Mouse (Mus musculus) layer of hippocampus, postnatal 36 days (tissue): ENCODE data around the gene Ascl3. TPM values are rescaled to one million over a fixed set of nuclear protein-coding genes. Genes with fewer than 3 reads are reported as not detected.

Experiments used
- DNase-seq, 2 experiments: peaks; one replicate each; pipeline ENCODE4 v3.0.0; 2022
- total RNA-seq, 2 experiments: library from RNA; stranded (reverse); gene quantifications; 2 replicates each; pipeline ENCODE4 v1.2.3; 2021

The Ascl3 gene
- total RNA-seq, 2 experiments from 2014 or later = not detected

GRCm38 (mm10) chr7:109708961-109709382, 22.6 kb downstream of the Ascl3 start:
- DNase-seq = no peak

- DNase-seq = no peak
Observed at GRCm38 (mm10) chr7:109707023-109707785, 24.3 kb downstream of the Ascl3 start.

- no peak for DNase-seq
Observed at GRCm38 (mm10) chr7:109704461-109704860, 27.1 kb downstream of the Ascl3 start.

GRCm38 (mm10) chr7:109704016-109704377, 27.5 kb downstream of the Ascl3 start:
- DNase-seq = peak in 1 of 2 experiments; percentile 26

- DNase-seq = peak; percentile 90 to 91
Observed at GRCm38 (mm10) chr7:109703190-109704015, 28.1 kb downstream of the Ascl3 start, which contains the start of the genes St5 and Akip1. Gene St5 (minus strand): TSS chr7:109703605. Gene Akip1 (plus strand): TSS chr7:109703690.

GRCm38 (mm10) chr7:109702721-109703120, 28.8 kb downstream of the Ascl3 start:
- no peak for DNase-seq

- DNase-seq = no peak
Observed at GRCm38 (mm10) chr7:109700213-109700612, 31.3 kb downstream of the Ascl3 start.

- DNase-seq = no peak
Observed at GRCm38 (mm10) chr7:109695339-109695726, 36.2 kb downstream of the Ascl3 start.

- no peak for DNase-seq
Observed at GRCm38 (mm10) chr7:109694576-109695338, 36.8 kb downstream of the Ascl3 start.

GRCm38 (mm10) chr7:109690961-109691360, 40.6 kb downstream of the Ascl3 start:
- no peak for DNase-seq

- DNase-seq = no peak
Observed at GRCm38 (mm10) chr7:109690101-109690500, 41.4 kb downstream of the Ascl3 start.

GRCm38 (mm10) chr7:109686585-109687128, 44.9 kb downstream of the Ascl3 start:
- DNase-seq = no peak

GRCm38 (mm10) chr7:109680879-109681278, 50.6 kb downstream of the Ascl3 start:
- no peak for DNase-seq

GRCm38 (mm10) chr7:109680284-109680683, 51.2 kb downstream of the Ascl3 start:
- no peak for DNase-seq

Other genes with a start within 250 kb of the Ascl3 start
- 1 to 10 TPM; 4.9 to 5.2 TPM for gene Trim66, start 223.6 kb downstream of the Ascl3 start, total RNA-seq
- 100 to 1,000 TPM; 149 to 161 TPM for gene Rpl27a, start 212.6 kb downstream of the Ascl3 start, total RNA-seq
- gene St5, start 28.1 kb downstream of the Ascl3 start, total RNA-seq = 10 to 100 TPM; 39.1 to 55.7 TPM
- gene Akip1, start 28.0 kb downstream of the Ascl3 start, total RNA-seq = 1 to 10 TPM; 5.6 to 5.9 TPM
- gene BC051019, start 7.9 kb downstream of the Ascl3 start, total RNA-seq = not detected
- gene Tmem9b, start 21.1 kb upstream of the Ascl3 start, total RNA-seq = 100 to 1,000 TPM in 1 of 2 experiments, 10 to 100 TPM in 1; 97.9 to 107 TPM
- 100 to 1,000 TPM; 209 to 247 TPM for gene Nrip3, start 50.3 kb upstream of the Ascl3 start, total RNA-seq
- gene Scube2, start 134.0 kb upstream of the Ascl3 start, total RNA-seq = 1 to 10 TPM; 1.9 to 2.0 TPM
- gene Dennd5a, start 228.7 kb upstream of the Ascl3 start, total RNA-seq = 100 to 1,000 TPM; 206 to 213 TPM